Mouse (Mus musculus) kidney, adult 8-10 months (tissue): Measurements from ENCODE around the gene Tmem165.

Experiments
- DNase-seq, 2 experiments: peaks; one replicate each; pipeline ENCODE4 v3.0.0; 2022

Tmem165 gene

DNA sequence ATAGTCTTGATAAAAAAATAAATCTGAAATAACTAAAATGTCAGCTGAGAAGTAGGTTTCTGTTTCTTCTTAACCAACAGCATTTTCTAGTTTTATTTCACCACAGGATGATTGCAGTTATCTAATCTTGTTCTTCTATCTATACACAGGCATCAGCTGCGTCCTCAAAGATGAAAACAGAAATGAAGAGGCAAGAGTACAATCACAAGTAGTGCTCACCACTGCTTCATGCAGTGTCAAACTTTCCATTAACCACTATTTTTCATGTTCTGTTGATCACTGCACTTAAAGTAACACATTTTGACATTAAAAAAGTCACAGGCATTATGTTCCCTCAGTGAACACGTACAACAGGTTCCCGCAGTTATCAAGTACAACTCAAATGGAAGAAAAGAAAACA, 67.3 kb downstream of the Tmem165 start:
- no peak for DNase-seq
